In the genomic region with DNA sequence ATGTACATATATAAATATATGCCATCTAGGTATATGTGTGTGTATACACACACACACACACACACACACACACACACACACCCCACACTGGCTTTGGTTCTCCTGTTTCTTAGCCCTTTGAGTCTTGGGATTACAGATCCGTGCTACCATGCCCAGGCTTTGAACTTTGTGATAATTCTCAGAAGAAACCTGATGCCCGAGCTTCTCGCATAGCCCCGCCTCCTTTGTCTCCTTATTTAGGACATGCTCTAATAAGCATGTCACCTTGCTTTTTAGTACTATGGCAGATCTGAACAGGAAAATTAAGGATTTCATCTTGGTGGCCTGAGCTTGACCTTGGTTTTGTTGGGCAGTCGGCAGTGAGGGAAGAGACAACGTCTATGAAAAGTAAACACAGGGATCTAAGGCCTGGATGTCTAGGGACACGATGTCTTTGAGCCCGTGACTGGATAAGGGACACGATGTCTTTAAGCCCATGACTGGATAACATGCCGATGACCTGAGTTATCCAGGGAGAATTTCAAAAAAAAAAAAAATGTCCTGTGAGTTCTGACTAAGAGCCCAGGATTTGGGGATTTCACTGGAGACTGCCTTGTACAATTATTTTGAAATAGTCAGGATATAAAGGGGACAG, we compare ENCODE assay signal across 17 mouse cellular contexts. TPM values are rescaled to one million over a fixed set of nuclear protein-coding genes. Genes with fewer than 3 reads are reported as not detected.
DNase-seq lines count a peak whose midpoint lies in the region; ATAC-seq and TF ChIP-seq lines count a peak whose summit lies in the region.
"Had no signal": no experiment of that assay in that cellular context is flagged by ENCODE, and none has a peak within 500 bp of the region (broad histone marks: within the 10 kb centered on the region; RNA-seq: fewer than 3 reads in every experiment).

No protein-coding gene starts in this region.

- H3K9ac ChIP-seq in heart, embryonic 11.5 days (ENCODE audit: low read depth, low read length) = no peak overlapping the region
- no peak overlapping the region for H3K9ac ChIP-seq in liver, postnatal 0 days (replicated peaks)
- H3K9ac ChIP-seq in liver, embryonic 11.5 days (ENCODE audit: low read depth, low read length) = no peak overlapping the region
- H3K9ac ChIP-seq: embryonic facial prominence, embryonic 15.5 days; forebrain, embryonic 13.5 days; limb, embryonic 15.5 days; midbrain, embryonic 12.5 days had no signal

- WGBS in heart, embryonic 11.5 days (ENCODE audit: insufficient replicate concordance) = 45% methylated on average over 10 of the region's 10 CpGs
- WGBS in liver, postnatal 0 days (ENCODE audit: insufficient replicate concordance) = 72% methylated on average over 10 of the region's 10 CpGs
- WGBS in liver, embryonic 11.5 days = 66% methylated on average over 10 of the region's 10 CpGs

- no peaks in the 10 kb centered on the region for H3K9me3 ChIP-seq in heart, embryonic 11.5 days (replicated peaks; ENCODE audit: control insufficient read depth, low read length)
- H3K9me3 ChIP-seq in liver, postnatal 0 days (ENCODE audit: low read length) = no peaks in the 10 kb centered on the region
- no peaks in the 10 kb centered on the region for H3K9me3 ChIP-seq in liver, embryonic 11.5 days (ENCODE audit: control insufficient read depth, low read length)
- H3K9me3 ChIP-seq: embryonic facial prominence, embryonic 15.5 days; forebrain, embryonic 13.5 days; G1E; heart, embryonic 10.5 days; limb, embryonic 15.5 days; midbrain, embryonic 12.5 days had no signal

- DNase-seq in heart, adult 11 months = peak; percentile 92
- no peak for DNase-seq in liver, postnatal 0 days
- no peak for DNase-seq in liver, embryonic 11.5 days (ENCODE audit: low spot score)
- peak; percentile 50 for DNase-seq in embryo, embryonic 10.5 days (ENCODE audit: low spot score)
- DNase-seq in retina, postnatal 1 day = peak; percentile 47
- DNase-seq in c-Kit-positive CD71-positive TER-119-positive erythroid progenitor cells, embryonic 14.5 days (ENCODE audit: low spot score) = no peak
- DNase-seq: kidney, adult 9 months; right cerebral cortex, postnatal 14 days had no signal

- TF ChIP-seq CTCF in liver, postnatal 0 days (IDR thresholded peaks at IDR 0.05; ENCODE audit: low read depth) = no peak

- no peak overlapping the region for H3K4me3 ChIP-seq in heart, embryonic 11.5 days (ENCODE audit: low read depth, low read length)
- no peak overlapping the region for H3K4me3 ChIP-seq in liver, postnatal 0 days (ENCODE audit: low read depth, low read length)
- no peak overlapping the region for H3K4me3 ChIP-seq in liver, embryonic 11.5 days (ENCODE audit: low read depth, low read length)
- H3K4me3 ChIP-seq: embryonic facial prominence, embryonic 15.5 days; forebrain, embryonic 13.5 days; heart, embryonic 10.5 days; limb, embryonic 15.5 days; midbrain, embryonic 12.5 days had no signal

- H3K27ac ChIP-seq in heart, embryonic 11.5 days (ENCODE audit: low read depth, low read length) = no peak overlapping the region
- H3K27ac ChIP-seq in liver, postnatal 0 days (ENCODE audit: low read depth) = no peak overlapping the region
- no peak overlapping the region for H3K27ac ChIP-seq in liver, embryonic 11.5 days (ENCODE audit: low read depth, low read length)
- H3K27ac ChIP-seq: forebrain, embryonic 13.5 days; heart, embryonic 10.5 days; macrophage; midbrain, embryonic 12.5 days had no signal

- TF ChIP-seq EP300 in liver, postnatal 0 days (IDR thresholded peaks at IDR 0.05; ENCODE audit: low read depth) = peak; percentile 72

- no peaks in the 10 kb centered on the region for H3K36me3 ChIP-seq in heart, embryonic 11.5 days (ENCODE audit: control insufficient read depth, insufficient read depth, low read length)
- H3K36me3 ChIP-seq in liver, postnatal 0 days (replicated peaks; ENCODE audit: insufficient read depth, low read length) = peaks cover 24% of the 10 kb centered on the region
- H3K36me3 ChIP-seq in liver, embryonic 11.5 days (ENCODE audit: control insufficient read depth, insufficient read depth, low read length) = peaks cover 7% of the 10 kb centered on the region; the same call in 1 of the 2 replicates
- H3K36me3 ChIP-seq: embryonic facial prominence, embryonic 15.5 days; heart, embryonic 10.5 days; limb, embryonic 15.5 days; midbrain, embryonic 12.5 days had no signal

- H3K4me1 ChIP-seq in heart, embryonic 11.5 days (ENCODE audit: control insufficient read depth, insufficient read depth, low read length) = peaks cover 12% of the 10 kb centered on the region
- H3K4me1 ChIP-seq in liver, postnatal 0 days (ENCODE audit: insufficient read depth) = peaks cover 43% of the 10 kb centered on the region
- H3K4me1 ChIP-seq in liver, embryonic 11.5 days (replicated peaks; ENCODE audit: control insufficient read depth, insufficient read depth, low read length) = peaks cover 37% of the 10 kb centered on the region
- H3K4me1 ChIP-seq: midbrain, embryonic 12.5 days had no signal

- ATAC-seq in heart, embryonic 11.5 days (replicated peaks; ENCODE audit: insufficient number of reproducible peaks, low FRiP score, low TSS enrichment) = no peak
- no peak for ATAC-seq in liver, postnatal 0 days
- ATAC-seq in liver, embryonic 11.5 days (replicated peaks; ENCODE audit: low FRiP score) = no peak
- ATAC-seq: forebrain, embryonic 13.5 days; hindbrain, postnatal 0 days had no signal

- H3K4me2 ChIP-seq in heart, embryonic 11.5 days = no peak overlapping the region
- no peak overlapping the region for H3K4me2 ChIP-seq in liver, postnatal 0 days (ENCODE audit: low read depth, low read length)
- H3K4me2 ChIP-seq in liver, embryonic 11.5 days = no peak overlapping the region
- H3K4me2 ChIP-seq: embryonic facial prominence, embryonic 15.5 days; forebrain, embryonic 13.5 days; limb, embryonic 15.5 days; midbrain, embryonic 12.5 days had no signal

- H3K27me3 ChIP-seq in heart, embryonic 11.5 days (ENCODE audit: control insufficient read depth, insufficient read depth, low read length) = no peaks in the 10 kb centered on the region
- no peaks in the 10 kb centered on the region for H3K27me3 ChIP-seq in liver, postnatal 0 days (ENCODE audit: insufficient read depth, low read length)
- H3K27me3 ChIP-seq in liver, embryonic 11.5 days (replicated peaks; ENCODE audit: control insufficient read depth, insufficient read depth, low read length) = no peaks in the 10 kb centered on the region
- H3K27me3 ChIP-seq: embryonic facial prominence, embryonic 15.5 days; forebrain, embryonic 13.5 days; limb, embryonic 15.5 days; midbrain, embryonic 12.5 days had no signal

RNA-seq across cellular contexts. Expression of a gene that starts 15.0 kb away (rescaled TPM):
- 6.0 and 8.9 TPM in 2 replicates for polyA plus RNA-seq in heart, embryonic 11.5 days (2014; fragmentation: Nextera tagmentation; extraction: Ambion mirVana)
- polyA plus RNA-seq in liver, postnatal 0 days (2015; fragmentation: Nextera tagmentation; extraction: Ambion mirVana) = 12.3 and 16.6 TPM in 2 replicates
- polyA plus RNA-seq in liver, embryonic 11.5 days (2014; fragmentation: Nextera tagmentation; extraction: Ambion mirVana) = 39.5 and 41.1 TPM in 2 replicates

Comparison
In these comparisons a context has a peak if more than half of its experiments do, and no peak if none do; other contexts are left out.
1. DNase-seq: peak in heart, adult 11 months (single experiment), embryo, embryonic 10.5 days (single experiment) and retina, postnatal 1 day (single experiment); none in liver, postnatal 0 days (single experiment), liver, embryonic 11.5 days (single experiment) and c-Kit-positive CD71-positive TER-119-positive erythroid progenitor cells, embryonic 14.5 days (single experiment).